Mouse (Mus musculus): ENCODE data around the gene Dcaf5. TPM values are rescaled to one million over a fixed set of nuclear protein-coding genes. Genes with fewer than 3 reads are reported as not detected.
A peak's percentile ranks its signal among the peaks of the same experiment; 100 is the strongest.

The Dcaf5 gene
- total and polyA plus RNA-seq, 3 experiments: 15.9 to 38.1 (median 32.4) TPM

- 77% methylated on average over 9 of the region's 9 CpGs for WGBS
- no peaks in the 10 kb centered on the region for H3K27me3 ChIP-seq (ENCODE audit: control insufficient read depth, insufficient read depth, low read length)
- TF ChIP-seq POLR2A (IDR thresholded peaks at IDR 0.05; ENCODE audit: insufficient read depth, low read depth, low read length): no peak
- no peak for TF ChIP-seq EP300 (IDR thresholded peaks at IDR 0.05; ENCODE audit: insufficient read depth, low read depth, low read length)
- no peak for TF ChIP-seq CTCF (IDR thresholded peaks at IDR 0.05)
- H3K9ac ChIP-seq (ENCODE audit: low read depth, low read length): no peak overlapping the region
- no peaks in the 10 kb centered on the region for H3K79me2 ChIP-seq (replicated peaks; ENCODE audit: control insufficient read depth, insufficient read depth, low read length)
- no peak overlapping the region for H3K27ac ChIP-seq
- DNase-seq: no peak
- no peak overlapping the region for H3K4me3 ChIP-seq
- no peaks in the 10 kb centered on the region for H3K36me3 ChIP-seq (ENCODE audit: control insufficient read depth, insufficient read depth, low read length)
- intact Hi-C loops (cut with DNase I): loop anchor here (5.0 kb wide), 1 partner anchor 37 kb away; no protein-coding TSS in a partner anchor
- H3K4me1 ChIP-seq (ENCODE audit: control insufficient read depth, insufficient read depth, low read length): no peaks in the 10 kb centered on the region
Measured at GRCm38 (mm10) chr12:80444525-80445109, 8.2 kb upstream of the Dcaf5 start.

GRCm38 (mm10) chr12:80440957-80441356 lies 4.6 kb upstream of the Dcaf5 start:
- 75% methylated on average over 2 of the region's 2 CpGs for WGBS
- Histone ChIP-seq H3K27me3 (ENCODE audit: control insufficient read depth, insufficient read depth, low read length) (no peaks in the 10 kb centered on the region), H3K4me1 (ENCODE audit: control insufficient read depth, insufficient read depth, low read length) (no peaks in the 10 kb centered on the region), H3K36me3 (ENCODE audit: control insufficient read depth, insufficient read depth, low read length) (no peaks in the 10 kb centered on the region), H3K79me2 (replicated peaks; ENCODE audit: control insufficient read depth, insufficient read depth, low read length) (no peaks in the 10 kb centered on the region), H3K9ac (ENCODE audit: low read depth, low read length) (no peak overlapping the region), H3K4me3 (no peak overlapping the region), H3K27ac (no peak overlapping the region)
- no peak for DNase-seq
- intact Hi-C loops (cut with DNase I): loop anchor here (5.0 kb wide), 1 partner anchor 34 kb away; no protein-coding TSS in a partner anchor
- no peak for TF ChIP-seq EP300 (IDR thresholded peaks at IDR 0.05; ENCODE audit: insufficient read depth, low read depth, low read length)
- TF ChIP-seq CTCF (IDR thresholded peaks at IDR 0.05): peak; percentile 69
- TF ChIP-seq POLR2A (IDR thresholded peaks at IDR 0.05; ENCODE audit: insufficient read depth, low read depth, low read length): no peak

- Histone ChIP-seq H3K9ac (ENCODE audit: low read depth, low read length) (peak overlapping the region; percentile 97; the same call in 1 of the 2 replicates), H3K27me3 (ENCODE audit: control insufficient read depth, insufficient read depth, low read length) (no peaks in the 10 kb centered on the region), H3K4me1 (ENCODE audit: control insufficient read depth, insufficient read depth, low read length) (peaks cover 5% of the 10 kb centered on the region), H3K27ac (peak overlapping the region; percentile 84), H3K36me3 (ENCODE audit: control insufficient read depth, insufficient read depth, low read length) (peaks cover 9% of the 10 kb centered on the region), H3K4me3 (peak overlapping the region; percentile 96), H3K79me2 (replicated peaks; ENCODE audit: control insufficient read depth, insufficient read depth, low read length) (peaks cover 3% of the 10 kb centered on the region; the same call in 1 of the 2 replicates)
- no peak for DNase-seq
- WGBS: 69% methylated on average over 4 of the region's 4 CpGs
- intact Hi-C loops (cut with DNase I): no loop called here
- no peak for TF ChIP-seq EP300 (IDR thresholded peaks at IDR 0.05; ENCODE audit: insufficient read depth, low read depth, low read length)
- no peak for TF ChIP-seq CTCF (IDR thresholded peaks at IDR 0.05)
- no peak for TF ChIP-seq POLR2A (IDR thresholded peaks at IDR 0.05; ENCODE audit: insufficient read depth, low read depth, low read length)
Measured at GRCm38 (mm10) chr12:80437051-80437675, 762 bp upstream of the Dcaf5 start.

- DNase-seq: no peak
- H3K36me3 ChIP-seq (ENCODE audit: control insufficient read depth, insufficient read depth, low read length): peaks cover 9% of the 10 kb centered on the region
- H3K4me3 ChIP-seq: peak overlapping the region; percentile 96
- peak overlapping the region; percentile 97 for H3K9ac ChIP-seq (ENCODE audit: low read depth, low read length)
- peaks cover 5% of the 10 kb centered on the region for H3K4me1 ChIP-seq (ENCODE audit: control insufficient read depth, insufficient read depth, low read length)
- peaks cover 4% of the 10 kb centered on the region; the same call in 1 of the 2 replicates for H3K79me2 ChIP-seq (replicated peaks; ENCODE audit: control insufficient read depth, insufficient read depth, low read length)
- peak overlapping the region; percentile 84 for H3K27ac ChIP-seq
- TF ChIP-seq EP300 (IDR thresholded peaks at IDR 0.05; ENCODE audit: insufficient read depth, low read depth, low read length) (no peak), POLR2A (IDR thresholded peaks at IDR 0.05; ENCODE audit: insufficient read depth, low read depth, low read length) (no peak), CTCF (IDR thresholded peaks at IDR 0.05) (no peak)
- no peaks in the 10 kb centered on the region for H3K27me3 ChIP-seq (ENCODE audit: control insufficient read depth, insufficient read depth, low read length)
- WGBS: 3% methylated on average over 10 of the region's 10 CpGs
- intact Hi-C loops (cut with DNase I): loop anchor here (1.0 kb wide), 1 partner anchor 27 kb away; the partner anchor contains the start of gene Exd2
Measured at GRCm38 (mm10) chr12:80435887-80436286, 514 bp downstream of the Dcaf5 start.

- Histone ChIP-seq H3K79me2 (replicated peaks; ENCODE audit: control insufficient read depth, insufficient read depth, low read length) (peaks cover 6% of the 10 kb centered on the region; the same call in 1 of the 2 replicates), H3K27me3 (ENCODE audit: control insufficient read depth, insufficient read depth, low read length) (no peaks in the 10 kb centered on the region), H3K27ac (peak overlapping the region; percentile 84), H3K36me3 (ENCODE audit: control insufficient read depth, insufficient read depth, low read length) (peaks cover 9% of the 10 kb centered on the region), H3K4me1 (ENCODE audit: control insufficient read depth, insufficient read depth, low read length) (peaks cover 5% of the 10 kb centered on the region), H3K4me3 (peak overlapping the region; percentile 96), H3K9ac (ENCODE audit: low read depth, low read length) (peak overlapping the region; percentile 89)
- intact Hi-C loops (cut with DNase I): no loop called here
- DNase-seq: peak; percentile 79 to 80
- no peak for TF ChIP-seq POLR2A (IDR thresholded peaks at IDR 0.05; ENCODE audit: insufficient read depth, low read depth, low read length)
- peak; percentile 38 for TF ChIP-seq CTCF (IDR thresholded peaks at IDR 0.05)
- under 1% methylated on average over 60 of the region's 64 CpGs for WGBS
Measured at GRCm38 (mm10) chr12:80434961-80435691, 1.3 kb downstream of the Dcaf5 start.
